Comparison of ENCODE assay signal across 1 mouse cellular context in the genomic region with DNA sequence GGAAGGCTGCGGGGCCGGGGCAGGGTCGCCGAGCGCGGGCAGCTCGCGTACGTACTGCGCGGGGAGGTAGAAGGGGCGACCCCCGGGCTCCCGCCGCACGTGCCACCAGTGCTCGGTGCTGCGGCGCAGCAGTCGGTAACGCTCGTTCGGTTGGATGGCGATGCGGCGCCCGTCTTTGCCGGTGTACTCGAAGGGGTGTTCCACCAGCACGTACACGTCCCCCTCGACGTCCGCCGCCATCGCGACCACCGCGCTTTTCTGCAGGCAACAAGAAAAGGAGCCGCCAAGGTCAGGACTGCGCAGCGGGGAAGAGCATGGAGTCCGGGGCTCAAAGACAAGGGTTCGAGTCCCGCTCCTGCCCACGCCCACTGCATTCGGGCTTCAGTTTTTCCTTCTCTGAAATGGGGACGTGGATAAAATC.
A peak's percentile ranks its signal among the peaks of the same experiment; 100 is the strongest.
TF ChIP-seq lines count a peak whose summit lies in the region.

No protein-coding gene starts in this region.

TF ChIP-seq in MEL, 35 proteins besides CTCF, POLR2A, EP300 and RAD21 (continued from another document):
- TF ChIP-seq USF2 (IDR thresholded peaks at IDR 0.05; ENCODE audit: borderline replicate concordance in 1 of 2, insufficient read depth in 1 of 2, low read depth in 1 of 2, low read length in 2 of 2): no peak
- TF ChIP-seq GATA1 (IDR thresholded peaks at IDR 0.05; ENCODE audit: low read depth, low read length): no peak
- no peak; the same call in none of the 2 replicates for TF ChIP-seq MXI1 (IDR thresholded peaks at IDR 0.05; ENCODE audit: low read depth, low read length)
- no peak for TF ChIP-seq MYC (IDR thresholded peaks at IDR 0.05; ENCODE audit: low read depth, low read length)
- no peak for TF ChIP-seq UBTF (IDR thresholded peaks at IDR 0.05; ENCODE audit: borderline replicate concordance, insufficient read depth, low read depth, low read length)
- TF ChIP-seq ZNF384 (IDR thresholded peaks at IDR 0.05; ENCODE audit: low read depth, low read length): no peak
- TF ChIP-seq CHD2 (IDR thresholded peaks at IDR 0.05; ENCODE audit: low read length): no peak
- no peak for TF ChIP-seq MAFK (IDR thresholded peaks at IDR 0.05; ENCODE audit: borderline replicate concordance, low read depth, low read length)
- peak; percentile 79 for TF ChIP-seq BHLHE40 (IDR thresholded peaks at IDR 0.05; ENCODE audit: borderline replicate concordance, low read depth, low read length)
- peak; percentile 0; the same call in 1 of the 2 replicates for TF ChIP-seq NELFE (IDR thresholded peaks at IDR 0.05; ENCODE audit: low read depth, low read length)
- TF ChIP-seq ZC3H11A (IDR thresholded peaks at IDR 0.05; ENCODE audit: low read depth, low read length): no peak
- no peak for TF ChIP-seq TCF12 (IDR thresholded peaks at IDR 0.05; ENCODE audit: low read depth, low read length)
- TF ChIP-seq POLR2AphosphoS5 (IDR thresholded peaks at IDR 0.05; ENCODE audit: borderline replicate concordance, low read depth, low read length): no peak
- TF ChIP-seq E2F4 (IDR thresholded peaks at IDR 0.05; ENCODE audit: borderline replicate concordance, low read depth, low read length): no peak
- TF ChIP-seq MYB (IDR thresholded peaks at IDR 0.05; ENCODE audit: low read depth, low read length): no peak
- peak; percentile 61 for TF ChIP-seq MAX (IDR thresholded peaks at IDR 0.05; ENCODE audit: low read length)
- TF ChIP-seq SIN3A (IDR thresholded peaks at IDR 0.05; ENCODE audit: low read length): no peak
- TF ChIP-seq GABPA (IDR thresholded peaks at IDR 0.05; ENCODE audit: low read depth, low read length): no peak
- TF ChIP-seq ZMIZ1 (IDR thresholded peaks at IDR 0.05; ENCODE audit: low read depth, low read length): peak; percentile 43; the same call in 1 of the 2 replicates
- TF ChIP-seq NRF1 (IDR thresholded peaks at IDR 0.05; ENCODE audit: insufficient read depth, low read depth, low read length, poor library complexity, severe bottlenecking): no peak
